Comparison of ENCODE assay signal across 32 mouse cellular contexts in the genomic region with DNA sequence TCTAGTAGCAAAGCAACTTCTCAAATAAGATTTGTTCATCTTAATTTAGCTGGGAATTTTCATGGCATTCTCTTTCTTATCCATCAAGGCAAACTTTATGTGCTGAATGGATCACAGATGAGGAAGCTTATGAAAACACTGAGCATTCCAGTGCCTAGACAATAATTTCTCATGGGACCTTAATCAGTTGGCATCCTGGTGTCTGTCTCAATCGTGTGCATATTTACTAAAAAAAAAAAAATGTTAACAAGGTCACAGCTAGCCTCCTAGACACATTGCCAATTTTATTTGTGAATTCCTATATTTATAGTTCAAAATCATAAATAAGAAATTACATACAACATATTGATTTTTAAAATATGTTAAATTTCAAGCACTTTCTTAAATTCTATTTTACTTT. TPM values are rescaled to one million over a fixed set of nuclear protein-coding genes. Genes with fewer than 3 reads are reported as not detected.
"Had no signal": no experiment of that assay in that cellular context is flagged by ENCODE, and none has a peak within 500 bp of the region (broad histone marks: within the 10 kb centered on the region; RNA-seq: fewer than 3 reads in every experiment).

A gene (minus strand): TSS at position 101 of the 400 bp plus-strand sequence.

- H3K36me3 ChIP-seq: embryonic facial prominence, embryonic 10.5 days; embryonic facial prominence, embryonic 12.5 days; embryonic facial prominence, embryonic 13.5 days; embryonic facial prominence, embryonic 15.5 days; forebrain, embryonic 10.5 days; forebrain, embryonic 12.5 days; forebrain, embryonic 15.5 days had no signal

- H3K9ac ChIP-seq: embryonic facial prominence, embryonic 12.5 days; embryonic facial prominence, embryonic 13.5 days; embryonic facial prominence, embryonic 15.5 days; forebrain, embryonic 12.5 days; forebrain, embryonic 13.5 days; forebrain, embryonic 15.5 days; forebrain, postnatal 0 days had no signal

- DNase-seq: cerebellum, adult 9-10 months; cerebellum, adult 9-11 months; cerebellum, postnatal 10 days; cerebellum, postnatal 14 days; cerebellum, postnatal 25 days; cerebellum, postnatal 36 days; embryo, embryonic 11 days; forebrain, postnatal 0 days; gastrocnemius, adult 2 months; gastrocnemius, postnatal 10 days; gastrocnemius, postnatal 14 days; gastrocnemius, postnatal 25 days; gastrocnemius, postnatal 36 days; heart, adult 11 months; heart, adult 18-20 months; heart, adult 2 months had no signal

- H3K27me3 ChIP-seq: embryonic facial prominence, embryonic 12.5 days; embryonic facial prominence, embryonic 13.5 days; embryonic facial prominence, embryonic 15.5 days; forebrain, embryonic 12.5 days; forebrain, embryonic 13.5 days; forebrain, embryonic 15.5 days had no signal

- ATAC-seq: forebrain, embryonic 13.5 days; forebrain, embryonic 14.5 days; forebrain, embryonic 15.5 days; forebrain, embryonic 16.5 days; forebrain, postnatal 0 days had no signal

- H3K4me1 ChIP-seq: embryonic facial prominence, embryonic 10.5 days; embryonic facial prominence, embryonic 12.5 days; embryonic facial prominence, embryonic 13.5 days; embryonic facial prominence, embryonic 15.5 days; forebrain, embryonic 10.5 days; forebrain, embryonic 12.5 days; forebrain, embryonic 13.5 days; forebrain, embryonic 15.5 days had no signal

- H3K4me3 ChIP-seq: embryonic facial prominence, embryonic 10.5 days; embryonic facial prominence, embryonic 12.5 days; embryonic facial prominence, embryonic 13.5 days; embryonic facial prominence, embryonic 15.5 days; erythroblast, embryonic 14.5 days; forebrain, embryonic 10.5 days; forebrain, embryonic 12.5 days; forebrain, embryonic 13.5 days; forebrain, embryonic 15.5 days; gastrocnemius, adult 2 months; heart, adult 2 months had no signal

- H3K4me2 ChIP-seq: embryonic facial prominence, embryonic 12.5 days; embryonic facial prominence, embryonic 13.5 days; embryonic facial prominence, embryonic 15.5 days; forebrain, embryonic 12.5 days; forebrain, embryonic 13.5 days; forebrain, embryonic 15.5 days had no signal

- H3K27ac ChIP-seq: embryonic facial prominence, embryonic 10.5 days; embryonic facial prominence, embryonic 12.5 days; embryonic facial prominence, embryonic 13.5 days; embryonic facial prominence, embryonic 15.5 days; forebrain, embryonic 10.5 days; forebrain, embryonic 12.5 days; forebrain, embryonic 13.5 days; forebrain, embryonic 15.5 days; gastrocnemius, adult 2 months; heart, adult 2 months had no signal

- H3K9me3 ChIP-seq: embryonic facial prominence, embryonic 10.5 days; embryonic facial prominence, embryonic 12.5 days; embryonic facial prominence, embryonic 13.5 days; embryonic facial prominence, embryonic 15.5 days; forebrain, embryonic 10.5 days; forebrain, embryonic 12.5 days; forebrain, embryonic 13.5 days; forebrain, embryonic 15.5 days had no signal

RNA-seq across cellular contexts. Expression of the gene that starts here (rescaled TPM):
- polyA plus RNA-seq: cortical plate, adult 2 months; embryonic facial prominence, embryonic 10.5 days; embryonic facial prominence, embryonic 11.5 days; embryonic facial prominence, embryonic 12.5 days; embryonic facial prominence, embryonic 13.5 days; embryonic facial prominence, embryonic 14.5 days; embryonic facial prominence, embryonic 15.5 days; erythroblast, embryonic 14.5 days; forebrain, embryonic 10.5 days; forebrain, embryonic 11.5 days; forebrain, embryonic 12.5 days; forebrain, embryonic 13.5 days; forebrain, embryonic 14.5 days; forebrain, embryonic 15.5 days; forebrain, embryonic 16.5 days; forebrain, postnatal 0 days; frontal cortex, adult 2 months; heart, adult 2 months had no signal
